Mouse (Mus musculus): ENCODE measurements around the gene Eif2ak3. TPM values are rescaled to one million over a fixed set of nuclear protein-coding genes. Genes with fewer than 3 reads are reported as not detected.

The Eif2ak3 gene
- polyA plus RNA-seq, 1 experiment from 2014 or later: 9.6 TPM

GRCm38 (mm10) chr6:70872570-70872969 is 28.3 kb downstream of the Eif2ak3 start:
- Histone ChIP-seq H3K36me3 (ENCODE audit: control insufficient read depth, insufficient read depth) (0 out of 2 replicates have a peak, but pooled peaks cover 4% of the 10 kb centered on the region), H3K27me3 (replicated peaks; ENCODE audit: control insufficient read depth, insufficient read depth, low read length) (no peaks in the 10 kb centered on the region), H3K4me2 (replicated peaks; ENCODE audit: low read depth) (peak overlapping the region; percentile 24), H3K9me3 (ENCODE audit: control insufficient read depth) (no peaks in the 10 kb centered on the region), H3K4me1 (replicated peaks; ENCODE audit: control insufficient read depth, insufficient read depth, low read length) (no peaks in the 10 kb centered on the region; the same call in 1 of the 2 replicates), H3K4me3 (ENCODE audit: low read depth, low read length) (no peak overlapping the region), H3K9ac (ENCODE audit: low read depth, low read length) (no peak overlapping the region), H3K27ac (ENCODE audit: low read depth, low read length) (peak overlapping the region; percentile 73)
- no peak for TF ChIP-seq CTCF (IDR thresholded peaks at IDR 0.05; ENCODE audit: low read depth)
- ATAC-seq: peak; percentile 54
- 59% methylated on average over 7 of the region's 7 CpGs for WGBS

- Histone ChIP-seq H3K4me1 (replicated peaks; ENCODE audit: control insufficient read depth, insufficient read depth, low read length) (no peaks in the 10 kb centered on the region; the same call in 1 of the 2 replicates), H3K27me3 (replicated peaks; ENCODE audit: control insufficient read depth, insufficient read depth, low read length) (no peaks in the 10 kb centered on the region), H3K9me3 (ENCODE audit: control insufficient read depth) (no peaks in the 10 kb centered on the region), H3K4me3 (ENCODE audit: low read depth, low read length) (no peak overlapping the region), H3K36me3 (ENCODE audit: control insufficient read depth, insufficient read depth) (peaks cover 10% of the 10 kb centered on the region; the same call in 1 of the 2 replicates), H3K9ac (ENCODE audit: low read depth, low read length) (no peak overlapping the region), H3K4me2 (replicated peaks; ENCODE audit: low read depth) (no peak overlapping the region), H3K27ac (ENCODE audit: low read depth, low read length) (no peak overlapping the region)
- ATAC-seq: no peak
- 64% methylated on average over 5 of the region's 5 CpGs for WGBS
- peak; percentile 60 for TF ChIP-seq CTCF (IDR thresholded peaks at IDR 0.05; ENCODE audit: low read depth)
Measured at GRCm38 (mm10) chr6:70874035-70874775, 29.9 kb downstream of the Eif2ak3 start.

- Histone ChIP-seq H3K9me3 (ENCODE audit: control insufficient read depth) (no peaks in the 10 kb centered on the region), H3K27me3 (replicated peaks; ENCODE audit: control insufficient read depth, insufficient read depth, low read length) (no peaks in the 10 kb centered on the region), H3K36me3 (ENCODE audit: control insufficient read depth, insufficient read depth) (peaks cover 10% of the 10 kb centered on the region; the same call in 1 of the 2 replicates), H3K27ac (ENCODE audit: low read depth, low read length) (no peak overlapping the region), H3K4me2 (replicated peaks; ENCODE audit: low read depth) (no peak overlapping the region), H3K4me3 (ENCODE audit: low read depth, low read length) (no peak overlapping the region), H3K9ac (ENCODE audit: low read depth, low read length) (no peak overlapping the region), H3K4me1 (replicated peaks; ENCODE audit: control insufficient read depth, insufficient read depth, low read length) (no peaks in the 10 kb centered on the region; the same call in 1 of the 2 replicates)
- 89% methylated on average over 1 of the region's 1 CpGs for WGBS
- no peak for TF ChIP-seq CTCF (IDR thresholded peaks at IDR 0.05; ENCODE audit: low read depth)
- ATAC-seq: no peak
Measured at GRCm38 (mm10) chr6:70875017-70875416, 30.7 kb downstream of the Eif2ak3 start.

GRCm38 (mm10) chr6:70880714-70881304 is 36.5 kb downstream of the Eif2ak3 start:
- H3K27me3 ChIP-seq (replicated peaks; ENCODE audit: control insufficient read depth, insufficient read depth, low read length): no peaks in the 10 kb centered on the region
- peak; percentile 95 for TF ChIP-seq CTCF (IDR thresholded peaks at IDR 0.05; ENCODE audit: low read depth)
- H3K27ac ChIP-seq (ENCODE audit: low read depth, low read length): no peak overlapping the region
- H3K36me3 ChIP-seq (ENCODE audit: control insufficient read depth, insufficient read depth): peaks cover 39% of the 10 kb centered on the region
- no peak overlapping the region for H3K4me2 ChIP-seq (replicated peaks; ENCODE audit: low read depth)
- no peak for ATAC-seq
- no peaks in the 10 kb centered on the region for H3K4me1 ChIP-seq (replicated peaks; ENCODE audit: control insufficient read depth, insufficient read depth, low read length)
- no peak overlapping the region for H3K9ac ChIP-seq (ENCODE audit: low read depth, low read length)
- H3K4me3 ChIP-seq (ENCODE audit: low read depth, low read length): no peak overlapping the region
- WGBS: 13% methylated on average over 5 of the region's 5 CpGs
- no peaks in the 10 kb centered on the region for H3K9me3 ChIP-seq (ENCODE audit: control insufficient read depth)

GRCm38 (mm10) chr6:70887993-70888392 is 43.7 kb downstream of the Eif2ak3 start:
- no peak overlapping the region for H3K4me3 ChIP-seq (ENCODE audit: low read depth, low read length)
- H3K4me1 ChIP-seq (replicated peaks; ENCODE audit: control insufficient read depth, insufficient read depth, low read length): no peaks in the 10 kb centered on the region
- peaks cover 80% of the 10 kb centered on the region for H3K36me3 ChIP-seq (ENCODE audit: control insufficient read depth, insufficient read depth)
- TF ChIP-seq CTCF (IDR thresholded peaks at IDR 0.05; ENCODE audit: low read depth): no peak
- no peak overlapping the region for H3K27ac ChIP-seq (ENCODE audit: low read depth, low read length)
- no peaks in the 10 kb centered on the region for H3K27me3 ChIP-seq (replicated peaks; ENCODE audit: control insufficient read depth, insufficient read depth, low read length)
- no peak for ATAC-seq
- no peak overlapping the region for H3K9ac ChIP-seq (ENCODE audit: low read depth, low read length)
- 94% methylated on average over 11 of the region's 11 CpGs for WGBS
- no peaks in the 10 kb centered on the region for H3K9me3 ChIP-seq (ENCODE audit: control insufficient read depth)
- H3K4me2 ChIP-seq (replicated peaks; ENCODE audit: low read depth): no peak overlapping the region

GRCm38 (mm10) chr6:70898166-70898565 is 53.9 kb downstream of the Eif2ak3 start:
- Histone ChIP-seq H3K4me2 (replicated peaks; ENCODE audit: low read depth) (no peak overlapping the region), H3K36me3 (ENCODE audit: control insufficient read depth, insufficient read depth) (peaks cover 71% of the 10 kb centered on the region), H3K9ac (ENCODE audit: low read depth, low read length) (no peak overlapping the region), H3K27me3 (replicated peaks; ENCODE audit: control insufficient read depth, insufficient read depth, low read length) (no peaks in the 10 kb centered on the region), H3K9me3 (ENCODE audit: control insufficient read depth) (no peaks in the 10 kb centered on the region), H3K4me3 (ENCODE audit: low read depth, low read length) (no peak overlapping the region), H3K4me1 (replicated peaks; ENCODE audit: control insufficient read depth, insufficient read depth, low read length) (no peaks in the 10 kb centered on the region), H3K27ac (ENCODE audit: low read depth, low read length) (no peak overlapping the region)
- 0 out of 2 replicates have a peak, but pooled peaks have one; percentile 16 for TF ChIP-seq CTCF (IDR thresholded peaks at IDR 0.05; ENCODE audit: low read depth)
- WGBS: 79% methylated on average over 6 of the region's 6 CpGs
- no peak for ATAC-seq

Data from intestine, postnatal 0 days (tissue).